Comparison of ENCODE assay signal across 8 mouse cellular contexts in genomic region chr6:134927595-134928095, GRCm38 (mm10). TPM values are rescaled to one million over a fixed set of nuclear protein-coding genes. Genes with fewer than 3 reads are reported as not detected.
DNase-seq lines count a peak whose midpoint lies in the region; ATAC-seq and TF ChIP-seq lines count a peak whose summit lies in the region.

No protein-coding gene starts in this region.

- H3K9ac ChIP-seq in heart, embryonic 11.5 days (ENCODE audit: low read depth, low read length) = peak overlapping the region; percentile 80
- peak overlapping the region; percentile 92 for H3K9ac ChIP-seq in ES-E14 (ENCODE audit: insufficient read depth, low read depth, low read length, poor library complexity, severe bottlenecking)
- H3K9ac ChIP-seq in forebrain, embryonic 15.5 days (replicated peaks) = peak overlapping the region; percentile 66
- peak overlapping the region; percentile 87 for H3K9ac ChIP-seq in liver, embryonic 15.5 days

- H3K27me3 ChIP-seq in heart, embryonic 11.5 days (ENCODE audit: control insufficient read depth, insufficient read depth, low read length) = no peaks in the 10 kb centered on the region
- H3K27me3 ChIP-seq in forebrain, embryonic 15.5 days = no peaks in the 10 kb centered on the region
- H3K27me3 ChIP-seq in liver, embryonic 15.5 days = no peaks in the 10 kb centered on the region

- no peaks in the 10 kb centered on the region for H3K9me3 ChIP-seq in heart, embryonic 11.5 days (replicated peaks; ENCODE audit: control insufficient read depth, low read length)
- no peaks in the 10 kb centered on the region for H3K9me3 ChIP-seq in ES-E14 (ENCODE audit: control insufficient read depth, insufficient read depth, low read depth, low read length)
- no peaks in the 10 kb centered on the region for H3K9me3 ChIP-seq in forebrain, embryonic 15.5 days
- H3K9me3 ChIP-seq in liver, embryonic 15.5 days (replicated peaks) = no peaks in the 10 kb centered on the region

- 1% methylated on average over 13 of the region's 13 CpGs for WGBS in heart, embryonic 11.5 days (ENCODE audit: insufficient replicate concordance)
- under 1% methylated on average over 13 of the region's 13 CpGs for WGBS in forebrain, embryonic 15.5 days
- 2% methylated on average over 13 of the region's 13 CpGs for WGBS in liver, embryonic 15.5 days (ENCODE audit: insufficient replicate concordance)

- in situ Hi-C loops in ES-E14 (cut with MboI; ENCODE audit: low sequenced_read_pairs in 2 of 2, unreplicated experiment in 2 of 2) = no loop called here

- peak overlapping the region; percentile 67 for H3K4me3 ChIP-seq in heart, embryonic 11.5 days (ENCODE audit: low read depth, low read length)
- peak overlapping the region; percentile 79 to 83 for H3K4me3 ChIP-seq in ES-E14 (ENCODE audit: insufficient read depth in 1 of 2, low read depth in 1 of 2, low read length in 2 of 2, poor library complexity in 1 of 2, severe bottlenecking in 1 of 2)
- H3K4me3 ChIP-seq in forebrain, embryonic 15.5 days = peak overlapping the region; percentile 54
- H3K4me3 ChIP-seq in liver, embryonic 15.5 days (replicated peaks) = peak overlapping the region; percentile 73

- no peaks in the 10 kb centered on the region; the same call in 1 of the 2 replicates for H3K36me3 ChIP-seq in heart, embryonic 11.5 days (ENCODE audit: control insufficient read depth, insufficient read depth, low read length)
- no peaks in the 10 kb centered on the region for H3K36me3 ChIP-seq in ES-E14 (ENCODE audit: control insufficient read depth, insufficient read depth, low read length, poor library complexity, severe bottlenecking)
- H3K36me3 ChIP-seq in forebrain, embryonic 15.5 days = no peaks in the 10 kb centered on the region
- H3K36me3 ChIP-seq in liver, embryonic 15.5 days (replicated peaks) = peaks cover 17% of the 10 kb centered on the region

- peak overlapping the region; percentile 97 for H3K4me2 ChIP-seq in heart, embryonic 11.5 days
- H3K4me2 ChIP-seq in forebrain, embryonic 15.5 days (replicated peaks) = peak overlapping the region; percentile 78
- H3K4me2 ChIP-seq in liver, embryonic 15.5 days = peak overlapping the region; percentile 93

- ATAC-seq in heart, embryonic 11.5 days (replicated peaks; ENCODE audit: insufficient number of reproducible peaks, low FRiP score, low TSS enrichment) = peak; percentile 5; the same call in 1 of the 2 replicates
- ATAC-seq in forebrain, embryonic 15.5 days (replicated peaks) = peak; percentile 10
- peak; percentile 3; the same call in 1 of the 2 replicates for ATAC-seq in liver, embryonic 15.5 days (ENCODE audit: insufficient read depth)
- no peak for ATAC-seq in megakaryocyte progenitor cell, adult 5-6 weeks (replicated peaks; ENCODE audit: poor library complexity)

- H3K27ac ChIP-seq in heart, embryonic 11.5 days (ENCODE audit: low read depth, low read length) = peak overlapping the region; percentile 97
- peak overlapping the region; percentile 97 for H3K27ac ChIP-seq in ES-E14 (ENCODE audit: insufficient read depth, low read depth, low read length, poor library complexity, severe bottlenecking)
- peak overlapping the region; percentile 98 for H3K27ac ChIP-seq in forebrain, embryonic 15.5 days (replicated peaks)
- H3K27ac ChIP-seq in liver, embryonic 15.5 days (replicated peaks) = peak overlapping the region; percentile 100

- H3K4me1 ChIP-seq in heart, embryonic 11.5 days (ENCODE audit: control insufficient read depth, insufficient read depth, low read length) = peaks cover 13% of the 10 kb centered on the region
- H3K4me1 ChIP-seq in ES-E14 (ENCODE audit: control insufficient read depth in 2 of 2, insufficient read depth in 2 of 2, low read length in 2 of 2, poor library complexity in 1 of 2) = peaks cover 2 to 5% of the 10 kb centered on the region in 2 experiments; a peak in 2 of 4 replicates
- H3K4me1 ChIP-seq in forebrain, embryonic 15.5 days = peaks cover 44% of the 10 kb centered on the region
- peaks cover 53% of the 10 kb centered on the region for H3K4me1 ChIP-seq in liver, embryonic 15.5 days (replicated peaks)

- no peak for DNase-seq in heart, adult 8-10 months (ENCODE audit: low spot score)
- no peak for DNase-seq in ES-E14 (ENCODE audit: low read depth, low spot score)
- no peak for DNase-seq in frontal cortex, postnatal 36 days (ENCODE audit: low spot score in 2 of 2)
- no peak for DNase-seq in Muller cell, postnatal 12 days (ENCODE audit: inconsistent ontology term)

TF ChIP-seq in ES-E14, 5 proteins besides CTCF, POLR2A, EP300 and RAD21:
- no peak for TF ChIP-seq HCFC1 (IDR thresholded peaks at IDR 0.05; ENCODE audit: borderline replicate concordance, insufficient read depth, low read length)
TF ChIP-seq in ES-E14: peak in this region for 0.

RNA-seq across cellular contexts. Expression of gene Cdkn1b, which starts 7.4 kb away (rescaled TPM):
- polyA plus RNA-seq in heart, embryonic 11.5 days (2014; fragmentation: Nextera tagmentation; extraction: Ambion mirVana) = 13.9 and 14.7 TPM in 2 replicates
- total RNA-seq in heart, adult 8-10 months (2022) = 10 to 100 TPM; 29.5 to 43.4 (median 38.7) TPM
- 10.7 and 15.4 TPM in 2 replicates for total RNA-seq in ES-E14 (2012; rRNA removed)
- polyA plus RNA-seq in forebrain, embryonic 15.5 days (2015; fragmentation: Nextera tagmentation; extraction: Ambion mirVana) = 52.4 and 55.1 TPM in 2 replicates
- polyA plus RNA-seq in liver, embryonic 15.5 days (2015; fragmentation: Nextera tagmentation; extraction: Ambion mirVana) = 13.3 and 14.1 TPM in 2 replicates
- 20.1 and 21.1 TPM in 2 replicates for total RNA-seq in megakaryocyte progenitor cell, adult 5-6 weeks (2015)
- 36.8 and 39.1 TPM in 2 replicates for total RNA-seq in megakaryocyte progenitor cell, adult 5-6 weeks (2017)

RNA-seq across cellular contexts. Expression of gene Gpr19, which starts 29.3 kb away (rescaled TPM):
- 11.1 and 12.0 TPM in 2 replicates for polyA plus RNA-seq in heart, embryonic 11.5 days (2014; fragmentation: Nextera tagmentation; extraction: Ambion mirVana)
- total RNA-seq in heart, adult 8-10 months (2022) = 1 to 10 TPM; 2.6 to 5.8 (median 3.9) TPM
- 34.7 and 36.3 TPM in 2 replicates for total RNA-seq in ES-E14 (2012; rRNA removed)
- 47.7 and 48.1 TPM in 2 replicates for polyA plus RNA-seq in forebrain, embryonic 15.5 days (2015; fragmentation: Nextera tagmentation; extraction: Ambion mirVana)
- 5.6 and 5.7 TPM in 2 replicates for polyA plus RNA-seq in liver, embryonic 15.5 days (2015; fragmentation: Nextera tagmentation; extraction: Ambion mirVana)
- total RNA-seq in megakaryocyte progenitor cell, adult 5-6 weeks (2015) = 7.7 and 12.8 TPM in 2 replicates
- 7.2 and 7.6 TPM in 2 replicates for total RNA-seq in megakaryocyte progenitor cell, adult 5-6 weeks (2017)

RNA-seq across cellular contexts. Expression of gene Apold1, which starts 53.9 kb away (rescaled TPM):
- polyA plus RNA-seq in heart, embryonic 11.5 days (2014; fragmentation: Nextera tagmentation; extraction: Ambion mirVana) = 4.3 TPM in 2 replicates
- total RNA-seq in heart, adult 8-10 months (2022) = 1 to 10 TPM; 4.8 to 7.5 (median 5.6) TPM
- total RNA-seq in ES-E14 (2012; rRNA removed) = 0.16 and 0.22 TPM in 2 replicates
- 3.5 and 3.8 TPM in 2 replicates for polyA plus RNA-seq in forebrain, embryonic 15.5 days (2015; fragmentation: Nextera tagmentation; extraction: Ambion mirVana)
- 2.8 TPM in 2 replicates for polyA plus RNA-seq in liver, embryonic 15.5 days (2015; fragmentation: Nextera tagmentation; extraction: Ambion mirVana)
- 0.05 TPM in 1 of 2 replicates, not detected in the other for total RNA-seq in megakaryocyte progenitor cell, adult 5-6 weeks (2015)
- 0.10 TPM in 1 of 2 replicates, not detected in the other for total RNA-seq in megakaryocyte progenitor cell, adult 5-6 weeks (2017)
